Mouse (Mus musculus): ENCODE results near the gene Dnaaf3. TPM values are rescaled to one million over a fixed set of nuclear protein-coding genes. Genes with fewer than 3 reads are reported as not detected.

Gene Dnaaf3
- polyA plus RNA-seq (2014; fragmentation: Illumina TruSeq; extraction: RNeasy Lipid Tissue Mini Kit (QIAGEN cat#74804)), result not detected

DNA sequence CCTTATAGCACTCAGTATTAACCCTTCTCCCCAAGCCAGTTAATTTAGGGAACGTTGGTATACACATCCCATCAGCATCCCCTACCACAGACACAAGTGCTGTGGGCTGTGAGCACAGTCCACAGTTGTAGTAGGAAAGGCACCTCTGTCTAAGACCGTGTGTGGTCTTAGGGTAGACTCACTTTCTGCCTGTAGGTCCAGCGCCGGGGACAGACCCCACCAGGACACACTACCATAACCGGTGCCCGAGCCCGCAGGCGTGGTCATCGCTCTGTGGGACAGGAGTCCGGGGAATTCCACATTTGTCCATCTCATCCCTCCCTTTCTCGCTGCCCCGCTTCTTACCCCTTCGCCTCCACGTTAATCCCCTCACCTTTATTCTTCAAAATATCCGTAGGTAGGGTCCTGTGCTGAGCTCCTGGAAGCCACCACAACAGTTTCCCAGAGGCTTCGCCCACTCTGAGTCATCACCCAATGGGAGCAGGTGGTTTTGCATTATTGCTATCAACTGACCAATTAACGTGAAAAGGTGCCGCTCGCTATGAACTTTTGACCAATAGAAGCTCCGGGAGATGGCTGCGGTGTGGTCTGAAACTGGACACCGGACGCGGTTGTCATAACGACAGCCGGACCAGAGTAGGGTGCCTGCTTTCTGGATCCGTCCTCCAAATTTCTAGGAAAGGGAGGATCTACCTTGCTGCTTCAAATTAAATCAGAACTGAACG is at the start of gene Dnaaf3:
TSS of gene Dnaaf3 (minus strand) at position 449 of the 725 bp plus-strand sequence.

DNA sequence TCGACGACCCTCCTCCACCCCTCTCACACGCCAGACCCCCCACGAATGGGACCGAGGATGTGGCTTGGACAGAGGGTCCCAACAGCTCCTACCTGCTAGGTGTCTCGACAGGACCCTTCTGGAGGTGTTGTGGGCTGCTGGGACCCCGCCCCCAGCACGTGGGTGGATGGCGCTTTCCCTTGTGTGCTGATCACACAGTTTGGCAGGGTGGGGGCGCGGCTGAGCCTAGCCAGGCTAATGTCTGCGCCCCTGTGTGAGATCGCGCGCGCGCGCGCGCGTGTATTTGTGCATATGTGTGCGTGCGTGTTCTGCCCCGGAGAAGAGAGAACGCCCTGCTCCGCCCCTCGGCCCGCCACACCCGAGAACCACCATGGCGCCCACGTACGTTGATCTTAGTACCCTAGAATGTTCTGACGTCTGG is 15.0 kb upstream of the Dnaaf3 start, which contains the start of gene Syt5:
TSS of gene Syt5 (minus strand) at position 321 of the 421 bp plus-strand sequence.

GRCm38 (mm10) chr7:4524212-4524922 is 7.9 kb downstream of the Dnaaf3 start, which contains the start of gene Tnni3:
Gene Tnni3 (minus strand): TSS chr7:4524229.

GRCm38 (mm10) chr7:4516332-4517050 is 15.8 kb downstream of the Dnaaf3 start, which contains the start of gene Tnnt1:
Gene Tnnt1 (minus strand): TSS chr7:4516382.

GRCm38 (mm10) chr7:4501558-4502397 is 30.5 kb downstream of the Dnaaf3 start, which contains the start of gene Ppp1r12c:
Gene Ppp1r12c (minus strand): TSS chr7:4501680.

Other genes with a start within 250 kb of the Dnaaf3 start
- 1.7 TPM for gene Ncr1, start 194.7 kb downstream of the Dnaaf3 start, polyA plus RNA-seq (2014; fragmentation: Illumina TruSeq; extraction: RNeasy Lipid Tissue Mini Kit (QIAGEN cat#74804))
- gene Gp6, start 134.7 kb downstream of the Dnaaf3 start, polyA plus RNA-seq (2014; fragmentation: Illumina TruSeq; extraction: RNeasy Lipid Tissue Mini Kit (QIAGEN cat#74804)), result 0.20 TPM
- gene Rdh13, start 86.8 kb downstream of the Dnaaf3 start, polyA plus RNA-seq (2014; fragmentation: Illumina TruSeq; extraction: RNeasy Lipid Tissue Mini Kit (QIAGEN cat#74804)), result 6.3 TPM
- gene Eps8l1, start 71.8 kb downstream of the Dnaaf3 start, polyA plus RNA-seq (2014; fragmentation: Illumina TruSeq; extraction: RNeasy Lipid Tissue Mini Kit (QIAGEN cat#74804)), result 2.7 TPM
- gene Ppp1r12c, start 30.8 kb downstream of the Dnaaf3 start, polyA plus RNA-seq (2014; fragmentation: Illumina TruSeq; extraction: RNeasy Lipid Tissue Mini Kit (QIAGEN cat#74804)), result 3.7 TPM
- gene Tnnt1, start 16.1 kb downstream of the Dnaaf3 start, polyA plus RNA-seq (2014; fragmentation: Illumina TruSeq; extraction: RNeasy Lipid Tissue Mini Kit (QIAGEN cat#74804)), result 0.74 TPM
- gene Tnni3, start 8.2 kb downstream of the Dnaaf3 start, polyA plus RNA-seq (2014; fragmentation: Illumina TruSeq; extraction: RNeasy Lipid Tissue Mini Kit (QIAGEN cat#74804)), result 9.6 TPM
- 0.26 TPM for gene Syt5, start 15.1 kb upstream of the Dnaaf3 start, polyA plus RNA-seq (2014; fragmentation: Illumina TruSeq; extraction: RNeasy Lipid Tissue Mini Kit (QIAGEN cat#74804))
- gene Ptprh, start 71.6 kb upstream of the Dnaaf3 start, polyA plus RNA-seq (2014; fragmentation: Illumina TruSeq; extraction: RNeasy Lipid Tissue Mini Kit (QIAGEN cat#74804)), result not detected
- gene Tmem86b, start 99.0 kb upstream of the Dnaaf3 start, polyA plus RNA-seq (2014; fragmentation: Illumina TruSeq; extraction: RNeasy Lipid Tissue Mini Kit (QIAGEN cat#74804)), result not detected
- gene Ppp6r1, start 126.6 kb upstream of the Dnaaf3 start, polyA plus RNA-seq (2014; fragmentation: Illumina TruSeq; extraction: RNeasy Lipid Tissue Mini Kit (QIAGEN cat#74804)), result 10.6 TPM
- gene Hspbp1, start 152.6 kb upstream of the Dnaaf3 start, polyA plus RNA-seq (2014; fragmentation: Illumina TruSeq; extraction: RNeasy Lipid Tissue Mini Kit (QIAGEN cat#74804)), result not detected
- gene Brsk1, start 158.2 kb upstream of the Dnaaf3 start, polyA plus RNA-seq (2014; fragmentation: Illumina TruSeq; extraction: RNeasy Lipid Tissue Mini Kit (QIAGEN cat#74804)), result 0.40 TPM
- gene Tmem150b, start 192.8 kb upstream of the Dnaaf3 start, polyA plus RNA-seq (2014; fragmentation: Illumina TruSeq; extraction: RNeasy Lipid Tissue Mini Kit (QIAGEN cat#74804)), result not detected
- gene Kmt5c, start 207.7 kb upstream of the Dnaaf3 start, polyA plus RNA-seq (2014; fragmentation: Illumina TruSeq; extraction: RNeasy Lipid Tissue Mini Kit (QIAGEN cat#74804)), result 1.2 TPM
- not detected for gene Cox6b2, start 220.6 kb upstream of the Dnaaf3 start, polyA plus RNA-seq (2014; fragmentation: Illumina TruSeq; extraction: RNeasy Lipid Tissue Mini Kit (QIAGEN cat#74804))
- gene Fam71e2, start 238.8 kb upstream of the Dnaaf3 start, polyA plus RNA-seq (2014; fragmentation: Illumina TruSeq; extraction: RNeasy Lipid Tissue Mini Kit (QIAGEN cat#74804)), result not detected

All from ovary, adult 10 weeks (tissue).